Mouse (Mus musculus): Measurements from ENCODE around the gene Dennd5a.
"Not testable (repeated sequence)": the region's sequence is repeated elsewhere in the genome, so short reads cannot be mapped to it uniquely, and the experiment has no call there.

Dennd5a gene

DNA sequence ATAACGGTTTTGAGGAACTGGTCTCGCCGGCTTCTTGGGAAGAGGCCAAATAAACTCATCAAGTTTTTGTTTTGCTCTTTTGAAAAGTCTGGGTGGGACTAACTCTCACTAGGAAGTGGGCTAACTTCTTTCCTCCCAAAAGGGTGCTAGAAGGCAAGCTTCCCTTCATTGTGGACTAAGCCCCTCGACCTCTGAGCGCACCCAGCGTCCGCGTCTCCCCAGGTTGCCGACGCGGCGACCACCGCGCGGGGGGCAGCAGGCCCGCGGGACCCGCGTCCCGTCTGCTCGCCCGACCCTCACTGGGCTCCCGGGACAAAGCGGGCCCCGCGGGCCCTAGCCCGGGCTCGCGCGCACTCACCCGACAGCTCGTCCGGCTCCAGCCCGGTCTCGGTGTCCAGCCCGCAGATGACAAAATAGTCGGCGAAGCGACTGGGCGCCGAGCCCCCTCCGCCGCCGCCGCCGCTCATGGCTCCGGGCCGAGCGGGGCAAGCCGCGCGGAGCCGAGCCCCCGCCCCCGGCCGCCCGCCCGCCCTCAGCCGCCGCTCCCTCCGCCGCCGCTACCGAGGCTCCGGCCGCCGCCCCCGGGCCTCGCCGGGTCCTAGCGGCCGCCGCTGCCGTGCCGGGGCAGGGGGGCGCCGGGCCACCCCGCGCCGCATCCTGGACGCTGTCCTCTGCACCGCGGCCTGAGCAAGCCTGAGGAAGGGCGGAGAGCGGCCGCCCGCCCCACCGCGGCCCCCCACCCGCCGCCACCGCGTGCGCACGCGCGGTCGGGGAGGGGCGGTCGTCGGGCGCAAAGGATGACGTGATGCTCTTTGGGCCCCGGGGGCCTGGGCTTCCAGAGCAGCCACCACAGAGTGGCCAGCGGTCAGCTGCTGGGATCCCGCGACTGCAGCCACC is at the start of gene Dennd5a:
Gene Dennd5a, minus strand, starts transcription at position 755 of the 897 bp plus-strand sequence.
- DNase-seq = peak; percentile 87 to 91

DNA sequence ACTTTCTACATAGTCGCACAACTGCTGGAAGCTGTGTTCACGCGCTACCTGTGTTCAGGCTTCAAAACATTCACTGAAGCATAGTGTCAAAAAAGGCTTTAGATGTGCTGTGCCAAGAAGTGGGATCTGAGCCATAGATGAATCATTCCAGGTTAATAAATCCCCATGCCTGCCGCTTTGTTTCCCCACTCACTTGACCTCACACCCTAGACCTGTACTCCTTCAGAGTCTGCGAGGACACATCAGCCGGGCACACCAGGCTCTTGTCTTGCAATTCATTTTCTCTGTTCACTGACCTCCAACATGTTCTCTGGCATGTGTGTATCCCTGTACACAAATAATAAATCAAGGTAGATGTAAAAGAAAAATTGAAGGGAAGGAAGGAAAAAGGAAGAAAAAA is 48.8 kb upstream of the Dennd5a start:
- DNase-seq = no peak

DNA sequence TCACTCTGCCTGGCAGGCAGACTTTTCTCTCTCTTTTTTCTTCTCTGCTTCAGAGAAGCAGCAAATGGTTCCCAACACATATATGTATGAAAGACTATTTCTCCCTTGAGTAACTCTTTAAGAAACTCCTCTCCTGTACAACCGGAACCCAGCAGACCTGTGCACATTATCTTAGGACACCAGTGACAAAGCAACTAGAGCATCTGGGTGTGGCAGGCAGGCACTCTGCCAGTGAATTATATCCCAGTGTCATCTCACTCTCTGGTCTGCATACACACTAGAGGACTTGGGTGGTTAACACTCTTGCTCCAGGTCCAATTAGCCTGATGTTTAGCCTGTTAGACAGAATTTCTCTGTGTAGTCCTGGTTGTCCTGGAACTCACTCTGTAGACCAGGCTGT is 48.2 kb upstream of the Dennd5a start:
- DNase-seq = no peak

DNA sequence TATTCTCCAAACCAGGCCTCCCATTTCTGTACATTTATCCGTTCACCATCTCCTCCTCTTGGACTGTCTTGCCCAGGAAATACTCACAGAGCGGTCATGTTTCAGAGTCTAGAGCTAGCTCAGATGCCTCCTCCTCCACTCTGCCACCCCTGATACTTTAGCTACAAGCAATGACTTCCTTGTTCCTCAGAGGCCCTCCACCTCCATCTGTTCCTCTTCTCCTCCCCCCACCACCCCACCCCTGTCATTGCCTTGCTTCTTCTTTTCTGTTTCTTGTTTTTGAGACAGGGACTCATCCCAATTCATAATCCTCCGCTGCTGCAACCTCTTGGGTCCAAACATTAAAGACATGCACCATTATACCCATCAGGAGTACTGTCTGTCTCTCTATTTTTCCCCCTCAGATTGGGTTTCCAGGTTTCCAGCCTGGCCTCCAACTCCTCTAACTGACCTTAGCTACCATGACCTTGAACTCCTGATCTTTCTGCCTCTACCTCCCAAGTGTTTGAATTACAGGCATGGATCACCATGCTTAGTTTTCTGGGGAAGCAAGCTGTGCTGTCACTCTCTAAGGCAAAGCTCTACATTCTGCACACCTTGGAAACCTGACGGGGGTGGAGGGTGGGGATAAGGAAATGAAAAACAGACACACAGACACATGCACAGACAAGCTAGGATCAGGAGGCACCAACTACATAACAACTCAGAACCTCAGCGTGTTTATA is 46.4 kb upstream of the Dennd5a start:
- DNase-seq = peak in 1 of 2 experiments; percentile 9

DNA sequence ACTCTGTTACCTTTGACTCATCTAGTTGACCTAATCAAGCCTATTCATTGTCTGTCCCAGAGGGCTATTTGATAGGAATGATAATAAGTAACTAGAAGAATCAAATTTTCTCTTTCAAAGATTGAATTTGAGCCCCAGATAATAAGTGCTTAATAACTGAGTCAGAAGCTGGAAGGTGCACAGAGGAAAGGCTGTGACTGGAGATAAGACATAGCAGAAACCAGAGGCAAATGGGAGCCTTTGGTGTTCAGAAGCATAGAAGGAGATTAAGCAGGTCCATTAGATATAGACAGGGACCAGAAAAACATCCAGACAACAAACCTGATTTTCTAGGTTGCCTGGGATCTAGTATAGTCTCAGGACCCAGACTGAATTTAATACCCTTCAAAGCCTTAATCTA is 45.7 kb upstream of the Dennd5a start:
- DNase-seq = no peak

DNA sequence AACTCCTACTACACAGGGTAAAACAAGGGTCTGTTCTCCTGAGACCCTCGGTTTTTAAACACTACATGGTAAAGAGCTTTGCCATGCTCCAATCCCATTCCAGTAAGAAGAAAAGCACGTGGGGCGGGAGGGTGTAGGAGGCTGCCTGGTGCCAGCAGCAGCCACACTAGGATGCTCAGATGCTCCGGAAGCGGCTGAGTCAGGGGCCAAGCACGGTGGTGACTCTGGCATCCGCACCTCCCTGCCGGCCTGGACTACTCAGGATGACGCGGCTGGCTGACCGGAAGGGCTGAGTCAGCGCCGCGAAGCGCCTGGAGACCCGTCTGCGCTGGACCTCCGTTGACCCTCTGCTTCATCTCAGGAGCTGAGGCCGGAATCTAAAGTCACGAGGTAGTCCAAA is 42.7 kb upstream of the Dennd5a start:
- peak; percentile 68 to 76 for DNase-seq

DNA sequence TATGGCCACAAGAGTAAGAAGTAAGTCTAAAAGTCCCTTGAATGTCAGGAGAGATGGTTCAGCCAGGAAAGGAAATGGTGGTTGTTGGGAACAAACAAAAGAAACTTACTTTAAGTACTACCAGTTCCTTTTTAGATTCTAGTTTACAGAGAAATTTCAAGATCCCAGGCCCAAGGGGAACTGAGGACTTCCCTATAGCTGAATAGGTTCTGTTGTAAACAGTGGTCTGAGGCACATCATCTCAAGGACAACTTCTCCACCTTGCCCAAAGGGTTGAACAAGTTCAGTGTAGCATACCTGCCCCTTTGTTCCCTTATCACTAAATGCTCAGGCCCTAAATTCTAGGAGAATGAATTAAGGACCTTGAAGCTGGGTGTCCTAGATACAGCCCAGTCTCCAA is 41.8 kb upstream of the Dennd5a start:
- DNase-seq = no peak

DNA sequence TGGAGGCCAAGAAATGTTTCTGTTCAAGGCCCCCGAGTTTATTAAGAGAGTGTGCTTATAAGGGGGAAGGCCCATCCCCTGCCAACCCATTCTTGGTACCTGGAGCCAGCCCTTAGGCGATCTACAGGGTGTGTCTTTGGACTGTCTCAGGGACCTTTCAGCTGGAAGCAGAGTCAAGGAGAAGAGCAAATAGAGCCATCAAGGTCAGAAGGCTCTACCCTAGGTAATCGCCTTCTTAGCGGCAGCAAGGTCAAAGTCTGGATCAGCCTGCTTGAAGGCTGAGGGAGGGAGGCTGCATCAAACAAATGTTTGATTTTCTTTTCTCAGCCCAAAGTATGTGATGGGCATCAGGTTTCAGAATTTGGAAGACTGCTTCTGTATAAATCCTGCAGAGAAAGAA is 38.1 kb upstream of the Dennd5a start:
- no peak for DNase-seq

DNA sequence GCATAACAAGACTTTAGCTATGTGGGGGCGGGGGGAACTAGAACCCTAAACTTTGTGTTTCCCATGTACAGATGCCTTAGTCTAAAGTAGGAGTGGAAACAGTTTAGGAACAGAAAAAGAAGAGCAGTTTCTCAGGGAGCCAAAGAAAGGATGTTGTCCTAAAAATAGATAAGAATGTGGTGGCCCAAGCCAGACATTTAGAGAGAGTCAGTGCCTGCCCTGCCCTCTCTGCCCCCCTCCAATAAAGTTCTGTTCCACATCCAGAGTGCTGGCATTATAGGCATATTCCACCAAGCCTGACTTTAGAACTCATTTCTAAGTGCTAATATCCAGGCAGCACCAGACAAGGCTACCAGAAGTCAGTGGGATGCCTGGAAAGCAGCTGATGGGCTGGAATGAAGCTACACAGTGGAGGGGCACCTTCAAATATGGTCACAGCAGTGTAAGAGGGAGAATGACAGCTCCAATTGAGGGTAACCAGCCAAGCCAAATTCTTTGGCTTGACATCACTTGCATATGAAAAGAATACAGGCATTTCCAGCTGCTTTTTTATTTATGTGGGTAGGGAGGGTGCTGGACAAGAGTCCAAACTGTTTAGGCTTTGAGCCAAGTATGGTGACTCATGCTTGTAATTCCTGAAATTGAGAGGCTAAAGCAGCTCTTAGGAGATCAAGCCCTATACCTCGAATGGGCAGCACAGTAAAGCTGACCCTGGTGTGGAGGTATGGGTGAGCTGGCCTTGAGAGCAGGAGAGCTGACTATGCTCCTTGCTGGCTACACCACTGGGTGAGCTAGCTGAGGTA is 33.1 kb upstream of the Dennd5a start:
- DNase-seq = peak; percentile 35 to 66

DNA sequence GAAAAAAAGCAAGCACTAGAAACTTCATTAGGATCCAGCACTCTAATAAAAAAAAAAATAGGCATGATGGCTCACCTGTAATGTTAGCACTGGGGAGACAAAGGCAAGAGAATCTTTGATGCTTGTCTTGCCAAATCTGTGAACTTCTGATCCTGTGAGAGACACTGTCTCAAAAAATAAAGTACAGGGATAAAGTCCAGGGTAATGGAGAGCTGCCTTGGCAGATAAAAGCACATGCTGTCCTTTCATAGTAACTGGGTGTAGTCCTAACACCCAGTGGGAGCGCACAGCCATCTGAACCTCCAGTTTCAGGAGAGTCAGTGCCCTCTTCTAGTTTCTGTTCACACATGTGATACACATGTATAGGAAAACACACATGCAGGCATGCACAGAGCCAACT is 31.0 kb upstream of the Dennd5a start:
- no peak for DNase-seq

DNA sequence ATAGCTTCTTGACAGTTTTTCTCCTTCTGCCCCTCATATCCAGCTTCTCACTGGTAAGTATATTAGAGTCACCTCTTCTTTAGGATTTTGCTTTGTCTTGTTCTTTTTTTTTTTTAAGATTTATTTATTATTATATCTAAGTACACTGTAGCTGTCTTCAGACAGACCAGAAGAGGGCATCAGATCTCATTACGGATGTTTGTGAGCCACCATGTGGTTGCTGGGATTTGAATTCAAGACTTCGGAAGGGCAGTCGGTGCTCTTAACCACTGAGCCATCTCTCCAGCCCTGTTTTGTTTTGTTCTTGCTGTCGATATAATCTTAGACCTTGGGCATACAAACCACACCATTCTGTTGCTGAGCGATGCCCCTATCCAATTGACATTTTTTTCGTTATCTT is 26.5 kb upstream of the Dennd5a start, which contains the start of gene Tmem41b:
Gene Tmem41b, minus strand, starts transcription at position 155 of the 400 bp plus-strand sequence.
- DNase-seq = not testable (repeated sequence)

DNA sequence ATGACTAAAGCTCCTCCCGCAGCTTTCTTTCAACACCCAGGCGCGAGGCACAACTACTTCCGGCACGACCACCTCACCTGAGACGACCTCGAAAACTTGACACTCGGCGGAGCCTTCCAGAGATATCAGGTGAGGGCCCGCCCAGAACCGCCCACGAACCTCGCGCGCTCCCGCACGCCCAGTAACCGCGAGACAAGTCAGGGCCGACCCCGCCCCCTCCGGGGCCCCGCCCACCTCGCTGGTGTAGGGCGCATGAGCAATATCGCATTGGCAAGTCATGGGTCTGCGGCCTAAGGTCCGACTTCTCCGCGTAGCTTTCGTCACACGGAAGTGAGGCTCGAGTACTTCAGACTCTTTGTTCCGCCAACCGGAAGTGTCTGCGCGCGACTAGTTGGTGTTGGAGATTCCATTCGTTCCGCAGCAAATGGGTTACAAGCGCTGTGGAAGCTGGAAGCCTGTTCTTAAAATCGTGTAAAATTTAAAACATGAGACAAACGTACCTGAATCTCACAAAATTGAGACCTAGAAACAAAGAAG is 25.9 kb upstream of the Dennd5a start:
- DNase-seq = peak; percentile 99 to 100

DNA sequence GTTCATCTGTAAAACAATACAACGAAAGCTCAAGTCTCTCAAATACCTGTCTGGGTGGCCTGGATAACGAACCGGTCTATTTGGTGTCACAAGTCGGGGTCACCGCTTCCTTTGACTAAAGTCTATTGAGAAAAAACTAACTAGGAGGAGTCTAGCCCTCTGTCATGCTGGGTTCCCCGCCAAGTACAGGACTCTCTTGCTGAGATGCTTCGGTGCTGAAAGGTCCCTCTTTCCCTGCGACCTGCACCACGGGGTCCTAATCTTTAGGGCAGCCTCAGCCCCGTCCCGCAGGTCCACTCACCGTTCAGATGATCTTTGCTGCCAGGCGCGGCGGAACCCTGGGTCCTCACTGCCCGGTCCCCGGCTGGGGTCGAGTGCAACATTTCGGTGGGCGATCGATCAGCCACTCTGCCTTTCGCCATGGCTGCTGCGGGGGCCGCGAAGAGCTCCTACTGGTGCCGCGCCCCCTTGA is 25.4 kb upstream of the Dennd5a start:
- no peak for DNase-seq

DNA sequence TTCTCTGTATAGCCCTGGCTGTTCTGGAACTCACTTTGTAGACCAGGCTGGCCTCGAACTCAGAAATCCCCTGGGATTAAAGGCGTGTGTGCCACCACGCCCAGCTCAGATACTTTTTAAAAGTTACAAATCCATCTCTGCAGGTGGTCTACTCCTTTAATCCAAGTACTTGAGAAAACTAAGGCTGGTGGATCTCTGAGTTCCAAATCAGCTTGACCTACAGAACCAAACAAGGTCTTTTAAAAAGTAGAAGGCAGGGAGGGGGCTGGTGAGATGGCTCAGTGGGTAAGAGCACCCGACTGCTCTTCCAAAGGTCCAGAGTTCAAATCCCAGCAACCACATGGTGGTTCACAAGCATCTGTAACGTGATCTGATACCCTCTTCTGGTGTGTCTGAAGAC is 24.3 kb upstream of the Dennd5a start:
- DNase-seq = not testable (repeated sequence)

DNA sequence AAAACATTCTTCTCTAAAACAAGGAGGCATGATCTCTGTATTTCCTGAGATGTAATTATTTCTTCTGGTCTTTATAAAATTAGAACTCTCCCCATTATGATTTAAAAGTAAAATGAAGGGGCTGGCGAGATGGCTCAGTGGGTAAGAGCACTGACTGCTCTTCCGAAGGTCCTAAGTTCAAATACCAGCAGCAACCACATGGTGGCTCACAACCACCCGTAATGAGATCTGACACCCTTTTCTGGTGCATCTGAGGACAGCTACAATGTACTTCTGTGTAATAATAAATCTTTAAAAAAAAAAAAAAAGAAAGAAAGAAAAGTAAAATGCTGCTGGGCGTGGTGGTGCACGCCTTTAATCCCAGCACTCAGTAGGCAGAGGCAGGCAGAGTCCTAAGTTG is 16.9 kb upstream of the Dennd5a start:
- peak in 1 of 2 experiments; percentile 31 for DNase-seq

DNA sequence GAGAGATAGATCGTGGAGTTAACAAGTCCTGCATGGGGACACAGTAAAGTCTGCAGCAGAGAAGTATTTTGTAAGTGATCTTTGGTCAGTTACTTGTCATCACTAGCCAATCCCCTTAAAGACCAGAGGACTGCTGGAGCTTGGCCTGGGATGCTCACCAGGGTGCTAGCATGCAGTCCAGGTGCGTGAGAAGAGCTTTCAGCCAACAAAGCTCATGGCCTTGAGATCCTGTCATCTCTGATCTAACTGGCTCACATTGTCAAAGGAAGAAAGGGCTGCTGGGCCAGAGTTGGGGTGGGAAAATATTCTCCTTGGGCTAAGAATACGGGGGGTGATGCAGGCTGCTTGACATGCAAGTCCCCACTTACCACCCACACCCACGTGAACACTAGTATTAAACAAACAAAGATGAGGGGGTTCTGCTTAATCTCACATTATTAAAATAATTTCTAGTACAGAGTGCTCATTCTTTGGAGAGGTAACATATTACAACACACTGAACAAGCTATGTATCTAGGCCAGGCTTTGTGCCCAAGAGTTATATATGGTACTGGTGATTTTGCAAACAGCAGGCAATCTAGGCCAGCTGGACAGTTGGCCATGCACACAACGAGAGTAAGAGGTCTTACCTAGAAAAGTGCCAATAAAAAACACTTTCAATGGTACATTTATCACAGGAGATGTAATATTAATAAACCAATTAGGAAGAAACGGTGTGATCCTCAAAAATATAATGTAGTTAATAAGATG is 15.9 kb upstream of the Dennd5a start:
- no peak for DNase-seq

DNA sequence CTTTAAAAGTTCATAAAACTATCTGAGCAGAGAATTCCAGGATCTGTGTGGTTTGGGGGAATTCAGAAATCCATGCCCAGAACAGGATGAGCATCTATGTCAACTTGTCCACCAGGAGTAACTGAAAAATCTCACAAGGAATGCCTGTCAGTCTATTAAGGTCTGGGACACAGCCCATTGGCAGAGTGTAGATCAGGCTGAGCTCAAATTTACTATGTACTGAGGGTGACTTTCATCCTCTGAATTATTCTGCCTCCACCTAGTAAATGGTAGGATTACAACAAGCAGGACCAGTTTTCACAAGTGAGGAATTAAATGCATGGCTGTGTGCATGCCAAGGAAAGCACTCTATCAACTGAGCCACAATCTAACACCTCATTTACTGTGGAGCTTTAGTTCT is 9.3 kb upstream of the Dennd5a start:
- DNase-seq = no peak

DNA sequence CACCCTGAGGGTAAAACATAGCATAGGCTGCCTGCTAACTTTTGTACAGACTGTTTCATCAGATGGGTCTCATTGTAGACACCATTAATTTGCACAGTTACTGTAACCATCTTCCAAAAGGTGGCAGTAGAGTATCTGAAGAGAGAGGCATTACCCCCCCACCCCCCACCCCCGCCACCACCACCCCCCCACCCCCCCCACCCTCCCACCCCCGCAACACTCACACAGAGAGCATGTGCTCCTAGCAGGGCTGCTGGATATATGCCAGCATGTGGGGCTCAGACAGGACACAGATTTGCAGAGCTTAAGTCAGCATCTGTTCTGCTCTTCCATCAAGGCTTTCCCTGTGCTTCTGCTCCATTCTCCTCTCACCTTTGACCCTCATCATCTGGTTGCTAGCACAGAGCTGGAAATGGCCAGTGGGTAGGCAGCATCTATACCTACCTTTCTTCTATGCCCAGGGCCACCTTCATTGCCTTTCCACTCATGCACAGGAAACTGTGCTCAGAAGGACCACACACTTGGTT is 8.7 kb upstream of the Dennd5a start:
- peak; percentile 58 to 70 for DNase-seq

DNA sequence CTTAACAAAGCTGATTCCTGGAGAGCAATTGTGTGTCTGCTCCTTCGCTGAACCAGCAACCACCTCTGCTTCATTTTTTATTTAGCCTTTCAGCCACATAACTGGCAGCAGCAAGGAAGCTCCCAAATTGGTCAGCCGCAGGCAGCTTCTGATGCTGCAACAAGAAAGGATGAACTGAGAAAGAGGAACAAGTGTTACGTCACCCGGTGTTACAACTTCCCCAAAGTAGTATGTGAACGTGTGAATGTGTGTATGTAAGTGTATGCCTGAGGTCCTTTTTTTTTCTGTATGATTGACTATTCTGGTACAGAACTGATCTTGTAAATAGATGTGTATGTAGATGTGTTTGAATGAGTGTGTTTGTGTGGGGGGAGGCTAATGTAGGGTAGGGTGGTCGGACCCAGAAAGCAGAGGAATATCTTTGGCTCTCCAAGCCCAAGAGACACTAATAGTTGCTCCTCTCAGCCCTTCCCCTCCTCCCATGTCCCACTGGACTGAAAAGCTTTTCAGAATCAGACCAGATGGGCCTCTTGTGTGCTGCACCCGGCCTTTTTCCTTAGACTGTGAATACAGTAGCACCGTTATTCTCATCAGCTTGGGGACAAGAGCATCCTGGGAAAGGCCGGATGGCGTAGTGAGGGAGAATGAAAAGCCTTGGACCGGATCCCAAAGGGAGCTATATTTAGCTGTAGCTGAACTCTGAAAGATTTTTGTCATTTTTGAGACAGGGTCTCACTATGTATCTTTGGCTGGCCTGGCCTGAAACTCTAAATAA is 7.7 kb upstream of the Dennd5a start:
- DNase-seq = peak in 1 of 2 experiments; percentile 42

DNA sequence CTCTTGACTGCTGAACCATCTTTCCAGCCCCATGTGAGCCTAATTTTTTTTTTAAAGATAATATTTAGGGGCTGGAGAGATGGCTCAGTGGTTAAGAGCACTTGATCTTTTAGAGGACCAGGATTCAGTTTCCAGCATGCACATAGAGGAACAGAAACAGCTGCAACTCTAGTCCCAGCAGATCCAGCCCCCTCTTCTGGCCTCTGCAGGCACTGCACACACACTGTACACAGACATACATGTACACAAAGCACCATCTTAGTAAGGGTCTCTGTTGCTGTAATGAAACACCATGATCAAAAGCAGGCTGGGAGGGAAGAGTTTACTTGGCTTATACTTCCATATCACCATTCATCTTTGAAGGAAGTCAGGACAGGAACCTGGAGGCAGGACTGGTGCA is 5.4 kb upstream of the Dennd5a start:
- DNase-seq = no peak

DNA sequence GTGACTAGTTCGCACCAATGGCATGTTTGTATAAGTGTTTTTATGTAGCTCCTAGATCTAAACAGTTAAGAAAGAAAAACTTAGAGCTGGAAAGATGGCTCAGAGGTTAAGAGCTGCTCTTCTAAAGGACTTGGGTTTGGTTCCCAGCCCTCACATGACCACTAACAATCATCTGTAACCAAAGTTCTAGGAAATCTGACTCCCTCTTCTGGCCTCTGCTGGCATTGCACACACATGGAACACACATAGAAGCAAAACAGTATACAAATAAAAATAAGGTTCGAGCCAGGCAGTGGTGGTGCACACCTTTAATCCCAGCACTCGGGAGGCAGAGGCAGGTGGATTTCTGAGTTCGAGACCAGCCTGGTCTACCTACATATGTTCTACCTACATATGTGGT is 3.4 kb upstream of the Dennd5a start:
- DNase-seq = no peak

Measured in lung, postnatal 4 days (tissue).